Mouse (Mus musculus) lung, adult 18-20 months (tissue): ENCODE data around the gene Tuft1.
A peak's percentile ranks its signal among the peaks of the same experiment; 100 is the strongest.
"Not testable (repeated sequence)": the region's sequence is repeated elsewhere in the genome, so short reads cannot be mapped to it uniquely, and the experiment has no call there.

ENCODE experiments used
- DNase-seq, 2 experiments: peaks; one replicate each; pipeline ENCODE4 v3.0.0; 2022; ENCODE audit warnings: mixed read lengths in 2 of 2

Gene Tuft1

DNA sequence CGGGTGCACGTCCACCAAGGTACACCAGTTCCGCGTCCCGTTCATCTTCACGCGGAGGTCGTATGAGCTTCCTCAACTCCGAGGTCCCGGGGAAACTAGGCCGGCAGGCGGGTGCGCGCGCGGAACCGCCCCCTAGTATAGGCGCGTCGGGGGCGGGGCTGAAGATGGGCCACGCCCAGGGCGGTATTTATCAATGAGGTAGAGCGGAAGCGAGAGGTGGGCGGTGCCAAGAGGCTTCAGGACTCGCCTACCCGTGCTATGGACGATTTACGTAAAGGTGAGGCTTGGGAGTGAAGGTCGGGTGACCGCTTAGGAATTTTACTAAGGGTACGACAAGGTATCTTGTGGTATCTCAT lies at the start of gene Tuft1:
Gene Tuft1, minus strand, starts transcription at position 133 of the 356 bp plus-strand sequence.
- peak; percentile 89 for DNase-seq

DNA sequence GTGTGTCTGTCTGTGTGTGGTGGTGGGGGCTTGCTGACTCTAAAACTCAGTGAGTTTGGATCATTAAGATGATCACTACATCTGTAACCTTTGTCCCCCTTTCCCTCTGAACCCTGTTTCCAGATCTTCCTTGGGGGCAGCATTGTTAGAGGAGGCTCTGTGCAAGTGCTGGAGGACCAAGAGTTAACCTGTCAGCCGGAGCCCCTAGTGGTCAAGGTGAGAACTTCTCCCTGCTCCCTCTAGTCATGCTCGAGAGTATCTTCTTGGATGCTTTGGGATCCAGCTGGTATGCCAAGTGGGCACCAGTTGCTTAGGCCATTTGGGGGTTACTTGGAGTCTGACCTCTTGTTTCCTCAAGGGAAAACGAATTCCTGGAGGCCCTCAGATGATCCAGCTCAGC lies 44.7 kb upstream of the Tuft1 start:
- peak in 1 of 2 experiments; percentile 24 for DNase-seq

DNA sequence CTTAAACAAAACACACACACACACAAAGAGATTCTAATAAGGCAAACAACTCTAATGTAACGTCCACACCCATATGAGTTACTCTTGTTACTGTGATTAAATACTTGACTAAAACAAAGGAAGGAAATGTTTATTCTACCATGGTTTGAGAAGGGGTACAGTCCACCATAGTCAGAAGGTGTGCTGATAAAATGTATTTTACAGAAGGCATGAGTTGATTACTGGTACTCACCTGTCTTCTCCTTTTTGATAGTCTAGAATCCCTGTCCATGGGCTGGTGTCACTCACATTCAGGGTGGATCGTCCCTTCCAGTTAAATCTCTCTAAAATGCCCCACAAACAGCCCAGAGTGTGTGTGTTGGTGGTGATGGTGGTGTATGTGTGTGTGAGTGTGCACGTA lies 44.2 kb upstream of the Tuft1 start:
- no peak for DNase-seq

DNA sequence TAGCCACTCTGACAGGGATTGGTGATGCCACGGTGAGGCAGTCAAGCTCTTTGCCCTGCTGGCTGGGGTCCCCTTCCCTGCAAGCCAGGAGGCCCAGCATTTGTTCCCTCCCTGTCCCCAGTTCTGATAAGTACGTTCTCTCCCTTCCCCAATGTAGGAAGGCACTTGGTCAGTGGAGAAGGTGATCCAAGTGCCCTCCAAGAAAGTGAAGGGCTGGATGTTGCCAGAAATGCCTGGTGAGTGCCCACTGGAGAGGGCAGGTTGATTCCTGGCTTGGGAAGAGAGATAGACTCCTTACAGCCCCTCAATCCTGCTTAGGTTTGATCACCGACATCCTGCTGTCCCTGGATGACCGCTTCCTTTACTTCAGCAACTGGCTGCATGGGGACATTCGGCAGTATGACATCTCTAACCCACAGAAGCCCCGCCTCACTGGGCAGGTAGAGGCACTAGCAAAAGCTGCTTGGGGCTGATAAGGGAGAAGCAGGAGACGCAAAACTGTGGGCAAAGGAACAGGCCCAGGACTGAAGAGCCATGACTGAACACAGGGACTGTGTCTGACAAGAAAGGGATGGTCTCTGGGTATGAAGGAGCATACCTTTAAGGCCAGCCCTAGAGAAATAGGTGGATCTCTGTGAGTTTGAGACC lies 43.6 kb upstream of the Tuft1 start:
- DNase-seq: peak; percentile 28 to 39

DNA sequence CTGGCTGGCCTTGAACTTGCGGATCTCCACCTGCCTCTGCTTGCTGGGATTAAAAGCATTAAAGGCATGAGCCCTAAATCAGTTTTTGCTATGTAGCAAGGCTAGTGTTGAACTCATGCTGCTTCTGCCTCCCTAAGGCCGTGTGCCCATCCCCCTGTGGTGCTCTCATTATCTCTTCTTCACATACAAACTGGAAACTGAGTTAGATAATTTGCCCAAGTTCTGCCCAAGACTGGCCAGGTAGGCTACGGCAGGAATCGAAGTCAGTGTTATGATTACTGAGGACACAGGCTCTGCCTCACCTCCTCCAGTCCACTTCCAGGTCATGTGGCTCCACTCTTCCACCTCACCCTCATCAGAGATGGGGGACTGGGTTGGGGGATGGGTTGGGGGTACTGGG lies 37.6 kb upstream of the Tuft1 start:
- not testable (repeated sequence) for DNase-seq

DNA sequence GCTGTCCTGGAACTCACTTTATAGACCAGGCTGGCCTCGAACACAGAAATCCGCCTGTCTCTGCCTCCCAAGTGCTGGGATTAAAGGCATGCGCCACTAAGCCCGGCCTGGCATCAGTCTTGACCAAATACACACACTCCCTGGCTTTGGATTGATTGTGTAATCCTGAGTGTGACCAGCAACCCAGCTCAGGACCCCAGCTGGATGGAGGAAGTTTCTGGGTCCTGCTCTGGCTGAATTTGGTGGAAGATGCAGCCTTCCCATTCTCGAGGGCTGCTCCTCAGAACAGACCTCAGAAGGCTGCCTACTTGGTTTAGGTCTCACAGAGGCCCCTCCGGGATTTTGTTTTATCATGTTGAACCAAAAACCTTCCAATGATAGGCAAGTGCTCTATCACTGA lies 36.9 kb upstream of the Tuft1 start:
- DNase-seq: not testable (repeated sequence)

DNA sequence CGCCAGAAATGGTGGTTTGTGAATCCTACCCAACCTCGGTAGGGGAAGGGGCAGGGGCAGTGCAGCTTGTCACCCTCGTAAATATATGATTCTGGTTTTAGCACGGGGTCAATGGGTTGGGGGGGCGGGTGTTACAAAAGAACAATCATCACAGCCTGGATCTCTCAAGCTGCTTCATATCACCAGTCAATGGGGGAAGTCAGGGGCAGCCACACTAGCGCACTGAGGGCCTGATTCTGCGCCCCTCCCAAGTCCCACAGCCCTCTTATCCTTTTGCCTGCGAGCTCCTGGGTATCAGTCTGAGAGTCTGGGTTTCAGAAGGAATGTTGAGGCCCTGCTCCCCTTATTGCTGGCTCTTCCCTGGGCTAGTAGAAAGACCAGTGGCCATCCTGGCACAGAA lies 35.2 kb upstream of the Tuft1 start:
- DNase-seq: not testable (repeated sequence)

DNA sequence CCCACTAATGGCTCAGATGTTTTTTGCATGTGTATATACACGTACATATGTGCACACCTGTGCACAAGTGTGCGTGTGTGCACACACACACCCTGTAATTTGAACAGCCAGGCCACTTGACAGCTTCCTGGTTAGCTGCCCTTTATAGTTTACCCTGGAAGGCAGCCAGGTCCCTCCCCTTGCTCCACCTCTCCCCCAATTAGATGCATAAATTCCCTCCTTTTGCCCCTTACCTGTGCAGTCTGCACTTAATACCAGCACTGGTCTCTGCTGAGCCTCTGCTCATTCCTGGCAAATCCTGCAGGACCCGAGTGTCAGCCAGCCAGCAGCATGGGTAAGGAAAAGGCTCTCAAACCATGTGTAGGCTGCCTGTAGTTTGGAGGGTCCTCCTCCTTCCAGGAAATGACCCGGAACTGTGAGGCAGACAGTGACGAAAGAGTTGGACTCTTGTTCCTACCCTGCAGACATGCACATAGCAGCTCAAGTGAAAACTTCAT lies 34.7 kb upstream of the Tuft1 start, which contains the start of gene Selenbp2:
Gene Selenbp2, plus strand, starts transcription at position 228 of the 497 bp plus-strand sequence.
- DNase-seq: peak; percentile 74

DNA sequence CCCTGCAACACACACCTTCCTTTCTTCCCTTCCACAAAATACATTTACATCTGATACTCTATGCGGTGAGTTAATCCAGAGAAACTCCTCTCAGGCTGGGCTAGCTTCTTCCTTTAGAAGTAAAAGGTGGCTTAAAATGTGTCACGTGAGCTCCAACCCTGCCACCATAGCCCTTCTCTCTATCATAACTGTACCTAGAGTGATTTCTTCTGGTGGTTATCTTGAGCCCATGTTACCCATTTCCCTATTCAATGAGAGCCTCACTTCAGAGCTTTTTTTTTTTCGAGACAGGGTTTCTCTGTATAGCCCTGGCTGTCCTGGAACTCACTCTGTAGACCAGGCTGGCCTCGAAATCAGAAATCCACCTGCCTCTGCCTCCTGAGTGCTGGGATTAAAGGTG lies 33.0 kb upstream of the Tuft1 start:
- not testable (repeated sequence) for DNase-seq

DNA sequence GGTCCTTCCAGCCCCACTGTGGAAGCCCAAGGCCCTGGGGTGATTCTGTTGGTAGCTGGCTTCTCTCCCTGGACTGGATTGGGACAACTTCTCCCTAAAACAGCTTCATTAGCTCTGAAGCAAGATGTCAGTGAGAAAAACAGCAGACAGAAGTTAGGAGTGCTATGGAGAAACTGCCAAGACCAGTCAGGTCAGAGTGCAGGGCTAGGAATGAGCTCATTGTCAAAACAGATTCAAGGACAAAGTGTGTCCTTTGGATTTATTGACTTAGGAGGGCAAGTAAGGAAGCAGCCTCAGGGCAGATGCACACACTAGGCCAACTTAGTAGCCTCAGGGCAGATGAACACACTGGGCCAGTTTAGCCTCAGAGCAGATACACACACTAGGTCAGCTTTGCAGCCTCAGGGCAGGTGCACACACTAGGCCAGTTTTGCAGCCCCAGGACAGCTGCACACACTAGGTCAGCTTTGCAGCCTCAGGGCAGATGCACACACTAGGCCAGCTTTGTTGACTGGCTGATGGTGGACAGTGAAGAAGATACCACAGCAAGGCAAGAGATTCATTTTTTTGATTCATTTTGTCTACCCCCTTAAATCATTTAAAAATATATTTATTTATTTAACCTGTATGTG lies 32.1 kb upstream of the Tuft1 start:
- peak in 1 of 2 experiments; percentile 30 for DNase-seq

DNA sequence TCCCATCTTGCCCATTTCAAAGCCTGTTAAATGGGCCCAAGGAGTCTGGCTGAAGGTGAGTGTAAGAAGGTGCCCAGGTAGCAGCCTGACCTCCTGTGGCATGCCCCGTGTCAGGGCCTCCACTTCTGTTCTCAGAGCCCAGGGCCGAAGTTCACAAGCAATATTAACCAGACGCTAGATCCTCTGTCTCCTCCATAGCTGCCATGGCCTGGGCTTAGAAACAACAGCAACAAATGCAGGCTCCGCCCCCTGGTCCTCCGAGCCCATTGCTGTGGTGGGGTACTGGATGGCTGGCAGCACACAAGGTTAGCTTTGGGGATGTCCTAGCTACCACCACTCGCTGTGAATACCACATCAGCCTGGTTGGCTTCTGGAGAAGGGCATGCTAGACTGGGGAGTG lies 31.5 kb upstream of the Tuft1 start:
- DNase-seq: not testable (repeated sequence)

DNA sequence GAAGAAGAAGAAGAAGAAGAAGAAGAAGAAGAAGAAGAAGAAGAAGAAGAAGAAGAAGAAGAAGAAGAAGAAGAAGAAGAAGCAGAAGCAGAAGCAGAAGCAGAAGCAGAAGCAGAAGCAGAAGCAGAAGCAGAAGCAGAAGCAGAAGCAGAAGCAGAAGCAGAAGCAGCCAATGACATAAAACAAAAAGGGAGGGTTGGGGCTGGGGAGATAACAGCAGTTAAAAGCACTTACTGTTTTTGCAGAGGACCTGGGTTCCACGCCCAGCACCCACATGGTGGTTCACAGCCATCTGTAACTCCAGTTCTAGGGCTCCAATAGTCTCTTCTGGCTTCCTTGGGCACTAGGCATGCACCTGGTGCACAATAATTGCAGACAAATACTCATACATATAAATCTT lies 30.5 kb upstream of the Tuft1 start:
- not testable (repeated sequence) for DNase-seq

DNA sequence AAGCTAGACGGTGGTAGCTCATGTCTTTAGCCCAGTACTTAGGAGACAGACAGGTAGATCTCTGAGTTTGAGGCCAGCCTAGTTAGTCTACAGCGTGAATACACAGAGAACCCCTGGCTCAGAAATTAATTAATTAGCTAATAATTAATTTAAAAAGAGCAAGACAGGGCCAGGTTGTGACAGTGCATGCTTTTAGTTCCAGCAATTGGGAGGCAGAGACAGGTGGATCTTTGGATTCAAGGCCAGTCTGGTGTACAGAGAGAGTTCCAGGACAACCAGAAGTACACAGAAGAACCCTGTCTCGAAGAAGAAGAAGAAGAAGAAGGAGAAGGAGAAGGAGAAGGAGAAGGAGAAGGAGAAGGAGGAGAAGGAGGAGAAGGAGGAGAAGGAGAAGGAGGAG lies 30.0 kb upstream of the Tuft1 start:
- DNase-seq: not testable (repeated sequence)

DNA sequence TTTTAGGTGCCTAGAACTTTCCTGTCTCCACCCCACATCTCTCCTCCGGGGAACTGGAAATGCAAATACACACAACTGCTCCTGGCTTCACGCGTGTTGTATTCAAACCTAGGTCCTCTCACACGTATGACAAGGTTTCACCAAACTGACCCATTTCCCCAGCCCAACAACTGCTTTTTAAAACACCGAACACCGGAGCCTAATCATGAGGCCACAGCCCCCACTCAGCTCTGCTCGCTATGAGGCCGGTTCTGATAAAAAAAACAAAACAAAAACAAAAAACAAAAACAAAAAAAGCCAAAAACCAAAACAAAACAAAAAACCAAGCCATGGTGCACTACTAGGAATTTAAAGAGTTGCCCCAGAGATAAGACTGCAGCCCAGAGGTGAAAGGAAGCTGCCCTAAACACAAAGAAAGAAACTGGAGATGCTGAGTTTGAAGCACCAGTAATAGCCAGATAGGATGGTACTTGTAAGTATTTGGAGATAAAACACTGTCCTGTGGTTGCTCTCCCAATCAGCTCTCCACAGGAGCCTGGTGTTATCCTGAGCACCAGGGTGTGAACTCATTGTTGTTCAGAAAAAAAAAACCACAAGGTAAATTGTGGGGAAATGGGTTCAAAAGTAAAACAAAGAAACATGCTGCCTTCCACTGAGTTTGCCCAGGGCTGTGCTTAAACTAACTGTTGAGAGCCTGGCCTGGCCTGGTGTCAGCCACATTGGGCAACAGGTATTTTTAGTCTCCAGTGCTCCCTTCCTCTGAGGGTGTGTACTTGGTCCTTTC lies 27.5 kb upstream of the Tuft1 start:
- DNase-seq: not testable (repeated sequence)

DNA sequence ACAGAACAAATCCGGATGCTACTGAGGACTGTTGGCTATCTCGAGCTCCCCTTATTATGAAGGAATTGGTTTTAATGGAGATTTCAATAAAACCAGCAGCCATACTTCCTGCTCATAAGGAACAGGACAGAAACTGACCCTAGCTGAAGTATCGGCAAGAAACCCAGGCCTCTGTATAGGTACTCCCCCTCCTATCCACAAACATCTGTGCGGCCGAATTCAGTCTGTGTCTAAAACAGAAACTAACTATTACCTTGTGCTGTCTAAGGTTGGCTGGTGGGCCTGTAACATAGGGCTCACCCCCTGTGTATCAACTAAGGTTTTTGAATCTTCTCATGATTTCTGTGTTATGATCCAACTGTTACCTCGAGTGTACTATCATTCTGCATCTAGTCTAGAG lies 25.0 kb upstream of the Tuft1 start:
- no peak for DNase-seq

DNA sequence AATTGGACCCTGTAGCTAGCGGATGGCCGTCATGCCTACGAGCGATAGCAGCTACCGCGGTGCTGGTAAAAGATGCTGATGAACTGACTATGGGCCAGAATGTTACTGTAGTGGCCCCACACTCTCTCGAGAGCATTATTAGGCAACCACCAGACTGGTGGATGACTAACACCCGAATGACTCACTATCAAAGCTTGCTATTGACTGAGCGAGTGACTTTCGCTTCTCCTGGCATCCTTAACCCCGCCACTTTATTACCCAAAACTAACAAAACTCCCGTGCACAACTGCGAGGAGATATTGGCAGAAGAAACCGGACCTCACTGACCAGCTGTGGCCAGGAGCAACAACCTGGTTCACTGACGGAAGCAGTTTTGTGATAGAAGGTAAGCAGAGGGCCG lies 22.1 kb upstream of the Tuft1 start:
- DNase-seq: peak; percentile 72 to 83

DNA sequence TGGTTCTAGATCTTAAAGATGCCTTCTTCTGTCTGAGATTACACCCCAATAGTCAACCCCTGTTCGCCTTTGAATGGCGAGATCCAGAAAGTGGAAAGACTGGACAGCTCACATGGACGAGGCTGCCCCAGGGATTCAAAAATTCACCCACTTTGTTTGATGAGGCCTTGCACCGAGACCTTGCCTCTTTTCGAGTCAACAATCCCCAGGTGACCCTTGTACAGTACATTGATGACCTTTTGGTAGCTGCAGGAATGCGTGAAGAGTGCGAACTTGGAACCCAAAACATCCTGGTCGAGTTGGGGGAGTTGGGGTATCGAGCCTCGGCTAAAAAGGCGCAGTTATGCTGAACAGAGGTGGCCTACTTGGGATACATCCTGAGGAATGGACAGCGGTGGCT lies 21.4 kb upstream of the Tuft1 start:
- DNase-seq: not testable (repeated sequence)

DNA sequence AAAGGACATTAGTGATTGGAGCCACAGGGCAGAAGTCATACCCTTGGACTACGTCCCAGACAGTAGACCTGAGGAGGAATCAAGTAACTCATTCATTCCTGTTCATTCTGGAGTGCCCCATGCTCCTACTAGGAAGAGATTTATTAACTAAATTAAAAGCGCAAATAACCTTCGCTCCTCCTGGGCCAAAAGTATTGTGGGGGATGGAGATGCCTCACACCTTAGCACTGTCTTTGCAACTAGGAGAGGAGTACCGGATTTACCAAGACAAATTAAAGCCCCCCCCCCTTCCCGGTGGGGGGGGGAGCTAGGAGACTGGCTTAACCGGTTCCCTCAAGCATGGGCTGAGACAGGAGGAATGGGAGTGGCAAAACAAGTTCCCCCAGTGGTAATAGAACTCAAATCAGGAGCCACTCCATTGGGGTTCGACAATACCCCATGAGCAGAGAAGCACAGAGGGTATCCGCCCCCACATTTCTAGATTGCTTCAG lies 20.7 kb upstream of the Tuft1 start:
- peak; percentile 63 to 79 for DNase-seq

DNA sequence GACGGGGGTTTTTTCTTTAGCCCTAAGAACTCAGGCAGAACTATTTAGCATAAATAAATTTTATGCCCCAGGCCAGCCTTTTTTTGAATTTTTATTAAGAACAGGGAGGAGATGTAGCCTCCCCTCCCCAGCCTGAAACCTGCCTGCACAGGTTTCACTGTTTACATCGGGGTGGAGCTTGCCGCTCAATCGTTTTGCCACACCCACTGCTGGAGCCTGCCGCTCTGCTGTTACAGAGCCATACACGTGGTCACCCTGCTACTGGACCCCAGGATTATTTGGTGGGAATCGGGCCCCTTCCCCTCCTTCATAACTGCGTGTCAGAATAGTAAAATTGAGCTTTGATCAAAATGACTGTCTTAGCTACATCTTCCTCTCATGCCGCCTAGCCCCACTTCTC lies 16.4 kb upstream of the Tuft1 start:
- not testable (repeated sequence) for DNase-seq

DNA sequence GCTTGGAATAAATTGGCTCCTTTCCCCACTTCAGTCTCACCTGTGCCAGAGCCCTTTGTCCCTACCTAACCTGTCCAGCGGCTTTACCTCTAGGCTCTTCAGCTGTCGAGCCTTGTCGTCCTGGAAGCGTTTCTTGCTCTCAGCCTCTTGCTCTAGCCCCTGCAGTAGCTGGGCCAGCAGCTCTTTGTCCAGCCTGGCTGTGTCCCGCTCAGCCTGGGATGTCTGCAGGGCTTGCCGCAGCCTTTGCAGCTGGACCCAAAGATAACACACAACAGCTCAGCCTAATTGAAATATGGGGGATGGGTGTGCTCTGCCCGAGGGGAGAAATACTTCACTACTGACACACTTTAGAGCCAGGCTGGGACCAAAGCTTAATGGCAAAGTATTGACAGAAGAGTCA lies 7.2 kb upstream of the Tuft1 start:
- peak; percentile 44 to 64 for DNase-seq

DNA sequence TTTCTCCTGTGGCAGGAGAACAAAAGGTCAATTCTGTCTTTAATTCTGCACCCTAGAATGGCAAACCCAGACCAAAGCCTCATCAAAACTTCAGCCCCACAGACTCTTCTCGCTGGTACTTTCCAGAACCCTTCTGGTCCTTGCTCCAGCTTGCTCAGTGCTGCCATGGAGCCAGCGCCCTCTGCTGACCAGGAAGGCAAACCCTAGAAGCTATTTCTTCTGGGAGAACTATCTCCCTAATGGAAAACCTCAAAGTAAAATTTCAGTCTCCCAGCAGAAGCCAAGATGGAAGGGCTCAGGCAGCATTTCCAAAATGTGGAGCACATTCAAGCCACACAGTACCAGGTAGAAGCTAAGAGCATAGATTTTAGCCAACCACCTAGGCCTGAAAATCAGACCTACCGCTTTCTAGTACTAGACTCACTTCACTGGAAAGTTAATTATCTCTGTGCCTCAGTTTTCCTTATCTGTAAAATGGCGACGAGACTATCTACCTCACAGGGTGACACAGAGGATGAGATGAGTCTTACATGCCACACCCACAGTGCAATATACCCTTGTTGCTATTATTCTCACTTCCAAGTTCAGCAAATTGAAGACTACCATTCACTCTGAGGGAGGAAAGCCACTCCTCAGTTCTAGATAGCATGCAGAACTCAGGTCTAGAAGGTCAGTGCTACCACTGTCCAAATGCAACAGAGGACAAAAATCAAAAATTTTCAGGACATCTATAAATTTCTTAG lies 6.6 kb upstream of the Tuft1 start:
- DNase-seq: not testable (repeated sequence)

DNA sequence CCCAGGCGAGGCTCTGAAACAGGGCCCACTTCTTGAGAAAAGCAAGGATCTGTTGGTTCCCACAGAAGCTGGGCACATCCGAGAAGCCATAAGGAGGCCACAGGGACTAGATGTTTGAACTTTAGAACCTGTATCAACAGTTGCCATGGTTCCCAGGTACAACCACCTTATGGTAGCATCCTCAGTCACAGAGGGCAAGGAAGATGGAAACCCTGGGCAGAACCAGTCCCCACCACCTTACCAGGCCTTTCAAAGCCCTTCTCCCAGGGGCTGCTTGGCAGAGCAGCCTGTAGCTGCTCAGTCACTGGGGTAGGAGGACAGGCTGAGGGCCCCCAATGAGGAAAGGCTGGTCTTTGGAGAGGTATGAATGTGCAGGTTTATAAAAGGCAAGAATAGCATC lies 2.2 kb upstream of the Tuft1 start:
- DNase-seq: not testable (repeated sequence)
